Mouse (Mus musculus) thymus, postnatal 25 days (tissue): ENCODE measurements around the gene Hist1h2bb.

Source experiments
- DNase-seq: peaks from one replicate; pipeline ENCODE4 v3.0.0; 2022

Hist1h2bb gene

DNA sequence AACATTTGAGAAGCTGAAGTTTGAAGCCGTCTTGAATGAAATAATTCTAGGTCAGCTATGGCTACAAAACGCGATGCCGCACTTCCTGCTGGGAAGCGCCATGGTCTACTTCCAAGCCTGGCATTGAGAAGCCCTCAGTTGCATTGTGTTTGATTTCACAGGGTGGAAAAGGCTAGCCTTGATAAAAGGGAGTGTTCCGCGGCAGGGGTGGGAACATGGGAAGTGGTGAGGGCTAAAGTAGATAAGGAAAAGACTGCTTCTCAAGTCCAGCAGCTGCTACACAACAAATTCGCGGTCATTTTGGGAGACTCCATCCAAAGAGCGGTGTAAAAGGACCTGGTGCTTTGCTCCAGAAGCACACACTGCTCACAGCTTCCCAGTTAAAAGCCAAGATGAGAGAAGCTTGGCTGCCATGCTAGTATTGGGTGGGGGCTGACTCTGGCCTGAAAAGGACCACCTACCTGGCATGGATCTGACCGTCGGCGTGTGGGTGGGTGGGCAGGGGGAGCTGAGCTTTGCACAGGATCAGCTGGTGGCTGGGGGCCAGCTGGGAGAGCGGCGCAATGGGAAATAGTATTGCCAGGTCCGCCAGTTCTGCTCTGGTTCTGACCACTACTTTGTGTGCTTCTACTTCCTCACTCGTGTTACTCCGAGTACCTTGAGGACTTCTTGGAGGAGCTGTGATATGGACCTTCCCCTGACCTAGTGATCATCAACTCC is 17.9 kb upstream of the Hist1h2bb start:
- DNase-seq: no peak

DNA sequence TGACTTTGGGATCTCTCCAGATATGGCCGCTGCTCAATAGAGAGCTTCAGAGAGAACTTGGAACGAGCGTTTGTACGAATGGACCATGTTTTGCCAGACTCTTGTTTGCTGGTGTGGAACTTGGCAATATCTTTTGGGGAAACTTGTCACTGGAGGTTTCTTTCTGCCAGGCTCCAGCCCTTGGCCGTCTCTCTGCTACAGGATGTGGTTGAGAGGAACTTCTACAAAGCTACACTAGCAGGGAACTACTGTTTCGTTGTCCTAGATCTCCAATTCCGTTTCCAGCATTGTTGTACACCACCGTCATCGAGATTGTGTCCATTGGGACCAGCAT is 17.4 kb upstream of the Hist1h2bb start:
- DNase-seq: peak; percentile 46

DNA sequence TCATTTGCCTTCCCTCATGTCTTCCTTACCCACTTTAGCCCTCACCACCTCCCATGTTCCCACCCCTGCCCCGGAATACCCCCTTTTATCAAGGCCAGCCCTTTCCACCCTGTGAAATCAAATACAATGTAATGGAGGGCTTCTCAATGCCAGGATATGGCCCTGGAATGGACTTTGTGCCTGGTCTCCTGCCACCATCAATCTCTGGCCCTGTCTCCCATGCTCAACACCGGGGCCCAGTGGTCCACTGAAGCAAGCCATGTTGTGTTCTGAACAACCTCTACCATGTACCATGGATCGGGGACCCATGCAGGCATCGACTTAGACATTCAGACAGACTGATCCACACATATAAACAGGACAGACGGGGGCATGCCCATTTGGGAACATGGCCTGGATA is 16.8 kb upstream of the Hist1h2bb start:
- DNase-seq: no peak

DNA sequence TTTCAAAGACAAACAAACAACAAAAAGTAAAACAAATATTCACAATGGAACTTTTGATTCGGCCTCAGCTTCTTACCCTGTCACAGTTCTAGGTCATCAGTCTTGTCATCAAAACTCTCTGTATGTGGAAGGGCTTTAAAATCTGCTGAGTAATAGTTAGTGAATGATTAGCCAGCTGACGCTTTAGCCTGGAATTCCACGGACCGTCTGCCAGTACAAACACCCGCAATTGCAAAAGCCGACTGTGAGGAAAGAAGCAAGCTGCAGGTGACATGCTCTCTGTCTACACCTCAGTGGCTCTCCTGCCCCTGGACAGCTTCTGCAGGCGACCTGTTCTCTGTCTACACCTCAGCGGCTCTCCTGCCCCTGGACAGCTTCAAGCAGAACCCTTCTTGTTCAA is 16.1 kb upstream of the Hist1h2bb start:
- no peak for DNase-seq

DNA sequence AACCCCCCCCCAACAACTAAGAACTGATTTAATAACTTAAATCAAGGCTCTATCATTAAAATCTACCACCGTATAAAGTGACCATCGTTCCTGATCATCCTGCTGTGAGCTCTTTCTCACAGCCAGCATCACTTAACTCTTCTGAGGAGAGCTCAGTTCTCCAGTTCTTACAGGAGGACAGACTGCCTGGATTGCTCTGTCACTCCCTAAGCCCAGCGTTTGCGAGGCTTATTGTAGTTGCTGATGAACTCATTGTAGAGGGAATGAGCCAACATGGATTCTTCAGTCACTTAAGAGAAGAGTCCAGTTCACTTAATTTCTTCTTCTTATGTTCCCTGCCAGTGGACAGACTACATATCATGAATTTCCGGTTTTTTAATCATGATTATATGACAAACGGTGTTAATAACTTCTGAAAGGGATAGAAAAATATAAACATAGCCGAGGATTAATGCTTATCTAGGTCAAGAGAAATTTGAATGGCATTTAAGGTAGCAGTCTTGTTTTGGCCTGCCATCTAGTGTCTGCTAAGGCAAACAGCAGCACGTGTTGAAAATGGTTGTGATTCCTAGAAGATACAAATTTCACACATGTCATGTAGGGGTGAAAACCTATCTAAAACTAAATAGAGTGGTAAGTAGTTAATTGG is 14.3 kb upstream of the Hist1h2bb start:
- peak; percentile 35 for DNase-seq

DNA sequence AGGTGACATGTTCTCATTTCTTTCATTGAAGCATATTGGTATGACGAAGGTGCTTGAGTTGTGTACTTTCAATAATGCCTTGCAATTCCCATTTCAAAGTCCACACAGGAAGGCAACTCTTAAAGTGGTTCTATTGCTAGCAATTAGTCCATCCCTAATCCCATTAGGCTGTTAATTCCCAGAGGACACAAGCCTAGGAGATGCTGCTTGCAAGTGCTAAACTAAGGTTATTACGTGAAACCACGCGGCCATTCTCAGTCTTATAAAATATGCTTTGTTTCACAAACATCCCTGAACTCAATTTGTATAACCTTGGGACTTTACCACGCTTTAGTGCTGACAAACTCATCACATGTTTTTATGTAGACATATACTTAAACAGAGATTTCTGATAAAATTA is 9.4 kb upstream of the Hist1h2bb start:
- no peak for DNase-seq

DNA sequence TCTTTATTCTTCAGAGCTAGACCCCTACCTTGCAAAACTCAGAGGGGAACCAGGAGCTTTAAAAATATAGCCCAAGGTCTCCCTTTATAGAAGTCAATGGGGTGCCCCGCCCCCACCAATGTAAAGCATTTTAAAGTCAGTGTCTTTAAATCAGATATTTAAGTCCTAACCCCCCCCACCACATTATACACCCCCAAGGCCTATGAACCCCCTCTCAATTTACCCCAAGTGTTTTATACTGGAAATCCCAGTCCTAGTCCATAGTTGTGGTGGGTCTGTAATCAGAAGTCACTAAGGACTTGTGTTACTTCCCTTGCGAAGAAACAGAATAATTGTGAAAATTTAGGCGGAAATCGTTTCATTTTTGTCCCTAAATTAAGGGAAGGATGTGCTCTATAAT is 8.5 kb upstream of the Hist1h2bb start:
- DNase-seq: peak; percentile 49

DNA sequence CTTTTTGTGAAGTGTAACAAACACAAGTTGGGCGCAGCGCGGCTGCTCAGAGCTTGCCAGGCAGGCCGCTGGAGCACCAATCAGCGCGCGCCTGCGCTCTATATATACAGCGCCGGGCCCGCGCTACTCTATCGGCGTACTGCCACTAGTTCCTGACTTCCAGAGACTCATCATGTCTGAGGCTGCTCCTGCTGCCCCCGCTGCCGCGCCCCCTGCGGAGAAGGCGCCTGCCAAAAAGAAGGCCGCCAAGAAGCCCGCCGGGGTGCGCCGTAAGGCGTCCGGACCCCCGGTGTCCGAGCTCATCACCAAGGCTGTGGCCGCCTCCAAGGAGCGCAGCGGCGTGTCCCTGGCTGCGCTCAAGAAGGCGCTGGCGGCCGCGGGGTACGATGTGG is 7.9 kb upstream of the Hist1h2bb start, which contains the start of gene Hist1h1c:
TSS of gene Hist1h1c (plus strand) at position 132 of the 392 bp plus-strand sequence.
- peak; percentile 97 for DNase-seq

DNA sequence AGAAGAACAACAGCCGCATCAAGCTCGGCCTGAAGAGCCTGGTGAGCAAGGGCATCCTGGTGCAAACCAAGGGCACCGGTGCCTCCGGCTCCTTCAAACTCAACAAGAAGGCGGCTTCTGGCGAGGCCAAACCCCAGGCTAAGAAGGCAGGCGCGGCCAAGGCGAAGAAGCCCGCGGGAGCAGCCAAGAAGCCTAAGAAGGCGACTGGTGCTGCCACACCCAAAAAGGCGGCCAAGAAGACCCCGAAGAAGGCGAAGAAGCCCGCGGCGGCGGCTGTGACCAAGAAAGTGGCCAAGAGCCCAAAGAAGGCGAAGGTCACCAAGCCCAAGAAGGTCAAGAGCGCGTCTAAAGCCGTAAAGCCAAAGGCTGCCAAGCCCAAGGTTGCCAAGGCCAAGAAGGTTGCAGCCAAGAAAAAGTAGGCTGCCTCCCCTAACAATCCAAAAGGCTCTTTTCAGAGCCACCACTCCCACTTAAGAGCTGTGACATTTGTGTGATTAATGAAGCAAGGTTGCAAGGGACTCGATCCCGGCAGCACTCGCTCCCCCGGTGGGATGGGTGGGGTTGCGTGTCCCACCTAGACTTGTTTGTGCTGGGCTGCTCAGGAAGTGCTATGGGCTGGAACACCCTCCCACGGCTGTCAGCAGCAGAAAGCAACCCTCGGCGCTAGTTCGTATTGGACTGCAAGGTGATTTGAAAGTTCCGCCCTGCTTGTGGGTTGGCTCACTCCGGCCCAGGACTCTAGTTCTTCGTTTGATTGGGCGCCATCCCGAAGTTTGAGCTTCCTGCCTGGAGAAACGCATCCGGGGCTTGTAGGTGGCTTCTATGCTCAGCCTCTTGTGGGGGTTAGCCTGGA is 7.2 kb upstream of the Hist1h2bb start:
- peak; percentile 88 for DNase-seq

DNA sequence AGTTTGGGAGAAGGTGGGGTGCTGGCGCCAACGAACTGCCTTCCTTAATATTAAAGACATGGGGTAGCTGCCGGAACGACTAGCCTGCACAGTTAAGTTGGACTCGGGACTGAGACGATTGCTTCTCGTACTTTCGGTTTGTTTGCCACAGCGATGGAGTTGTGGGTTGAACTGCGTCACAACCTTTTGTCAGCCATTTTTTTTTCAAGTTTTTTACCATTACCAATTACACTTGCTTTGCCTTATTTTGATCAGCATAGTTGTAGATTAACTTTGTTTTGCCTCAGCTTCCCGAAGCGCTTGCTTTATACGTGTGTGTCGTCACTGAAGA is 6.6 kb upstream of the Hist1h2bb start:
- DNase-seq: no peak

DNA sequence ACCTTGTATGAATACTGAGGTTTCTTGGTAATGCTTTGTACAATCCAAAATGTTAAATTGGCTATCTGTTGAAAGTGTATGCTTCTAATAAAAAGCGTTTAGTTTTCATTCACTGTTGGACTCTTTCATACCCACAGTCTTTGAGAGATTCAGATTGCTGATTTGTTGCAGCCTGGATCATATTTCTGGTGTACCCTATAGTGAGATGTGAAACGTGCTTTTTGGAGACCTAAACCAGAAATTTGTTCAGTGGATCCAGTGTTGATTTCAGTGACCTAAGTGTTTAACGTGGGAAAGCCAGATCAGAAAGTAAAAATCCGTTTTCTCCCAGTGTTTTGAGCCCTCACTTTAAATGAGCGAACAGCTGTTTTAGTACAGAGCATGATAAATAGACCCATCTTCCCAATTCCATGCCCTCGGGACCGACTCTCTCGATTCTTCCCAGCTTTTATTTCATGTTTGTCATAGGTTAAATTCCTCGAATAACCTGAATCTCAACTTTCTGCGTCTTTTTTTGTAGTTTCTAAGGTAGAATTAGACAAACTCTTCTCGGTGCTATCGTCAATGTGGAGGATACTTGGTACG is 6.2 kb upstream of the Hist1h2bb start:
- DNase-seq: no peak

DNA sequence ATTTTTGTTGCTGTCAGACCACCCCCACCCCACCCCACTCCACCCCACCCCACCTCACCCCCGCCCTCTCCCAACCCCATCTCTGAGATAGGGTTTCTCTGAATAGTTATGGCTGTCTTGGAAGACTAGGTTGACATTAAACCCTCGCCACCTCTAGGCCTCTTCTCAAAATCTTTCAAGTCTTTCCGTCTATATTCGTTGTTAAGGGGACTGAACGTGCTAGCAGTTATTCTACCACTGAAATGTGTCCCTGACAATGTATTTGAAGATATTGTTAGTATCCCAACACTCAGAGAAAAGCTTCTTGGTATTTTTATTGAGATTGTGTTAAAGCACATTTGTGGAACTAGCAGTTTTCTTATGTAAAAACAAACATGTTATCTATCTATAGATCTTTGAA is 5.6 kb upstream of the Hist1h2bb start:
- no peak for DNase-seq

DNA sequence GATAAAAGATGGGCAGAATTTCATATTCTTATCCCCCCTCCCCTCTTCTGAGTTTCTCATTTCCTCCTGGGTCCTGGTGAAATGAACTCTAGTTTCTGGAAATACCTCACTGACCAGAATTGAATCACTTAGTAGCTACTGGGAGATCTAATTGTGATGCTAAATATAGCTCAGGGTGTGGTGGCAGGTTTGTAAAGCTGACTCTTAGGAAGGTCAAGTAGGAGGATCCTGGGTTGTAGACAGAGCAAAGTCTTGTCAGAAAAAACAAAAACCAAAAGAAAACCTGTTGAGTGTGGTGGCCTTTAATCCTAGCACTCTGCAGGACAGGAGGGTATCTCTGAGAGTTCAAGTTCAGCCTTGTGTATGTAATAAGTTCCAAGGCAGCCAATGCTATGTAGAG is 4.5 kb upstream of the Hist1h2bb start:
- DNase-seq: no peak

DNA sequence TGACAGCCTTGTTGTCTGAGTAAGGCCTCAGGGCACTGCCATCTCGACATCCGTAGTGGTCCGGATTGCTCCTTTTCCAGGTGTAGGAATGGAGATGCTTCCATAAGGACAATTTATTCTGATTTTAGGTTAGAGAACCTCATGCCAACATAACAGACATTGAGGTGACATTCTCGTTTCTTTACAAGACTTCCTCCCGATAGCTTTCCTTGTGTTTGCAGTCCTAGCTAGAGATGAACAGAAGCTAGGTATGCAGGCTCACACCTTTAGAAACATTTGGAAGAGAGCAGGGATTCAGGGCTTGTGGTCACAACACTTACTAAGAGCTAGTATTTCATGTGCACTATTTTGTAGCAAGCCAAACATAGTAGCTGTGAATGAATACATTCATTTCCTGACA is 3.3 kb upstream of the Hist1h2bb start:
- DNase-seq: no peak

DNA sequence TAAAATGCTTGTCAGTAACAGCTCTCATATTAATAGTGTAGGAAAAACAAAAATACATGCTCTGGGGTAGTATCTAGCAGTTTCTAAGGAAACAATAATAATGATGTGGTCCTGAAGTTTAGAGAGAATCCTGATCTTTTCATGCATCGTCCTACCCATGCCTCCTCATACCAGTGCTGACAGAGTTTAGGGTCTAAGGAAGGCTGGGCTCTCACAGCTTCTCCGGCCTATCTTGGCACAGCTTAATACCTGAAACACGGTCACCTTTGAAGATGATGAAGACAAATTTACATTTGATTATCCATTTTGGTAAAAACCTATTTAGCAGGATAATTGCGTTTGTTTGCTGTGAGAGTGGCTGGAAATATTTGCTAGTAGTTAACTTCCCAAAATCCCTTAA is 2.6 kb upstream of the Hist1h2bb start:
- no peak for DNase-seq

DNA sequence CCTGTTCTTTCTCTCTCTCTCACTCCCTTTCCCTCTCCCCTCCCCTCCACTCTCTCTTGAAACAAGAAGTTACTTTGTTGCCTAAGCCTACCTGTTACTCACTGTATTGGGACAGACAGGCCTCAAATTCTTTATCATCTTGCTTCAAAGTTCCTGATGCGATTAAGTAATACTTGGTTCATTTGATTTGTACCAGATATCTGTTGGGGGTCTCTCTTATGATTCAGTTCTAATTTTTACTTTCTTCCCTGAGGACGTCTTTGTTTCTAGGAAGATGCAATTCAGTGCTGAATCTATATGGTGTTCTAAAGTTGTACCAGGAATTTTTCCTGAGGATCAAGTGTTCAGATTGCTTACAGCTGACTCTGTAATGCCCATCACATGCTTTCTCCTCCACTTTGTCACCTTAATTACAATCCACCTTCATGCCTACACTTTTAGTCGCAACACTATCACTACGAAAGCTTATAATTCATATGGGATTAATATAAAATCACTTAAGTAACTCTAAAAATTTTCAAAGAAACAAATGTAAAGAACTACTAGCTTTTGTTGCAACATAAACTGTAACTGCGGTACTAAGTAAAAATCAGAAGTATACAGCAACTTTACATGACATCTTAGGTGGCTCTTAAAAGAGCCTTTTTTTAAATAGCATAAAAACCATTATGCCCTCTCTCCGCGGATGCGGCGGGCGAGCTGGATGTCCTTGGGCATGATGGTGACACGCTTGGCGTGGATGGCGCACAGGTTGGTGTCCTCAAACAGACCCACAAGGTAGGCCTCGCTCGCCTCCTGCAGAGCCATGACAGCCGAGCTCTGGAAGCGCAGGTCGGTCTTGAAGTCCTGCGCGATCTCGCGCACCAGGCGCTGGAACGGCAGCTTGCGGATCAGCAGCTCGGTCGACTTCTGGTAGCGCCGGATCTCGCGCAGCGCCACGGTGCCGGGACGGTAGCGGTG is 1.8 kb upstream of the Hist1h2bb start:
- DNase-seq: peak; percentile 34

DNA sequence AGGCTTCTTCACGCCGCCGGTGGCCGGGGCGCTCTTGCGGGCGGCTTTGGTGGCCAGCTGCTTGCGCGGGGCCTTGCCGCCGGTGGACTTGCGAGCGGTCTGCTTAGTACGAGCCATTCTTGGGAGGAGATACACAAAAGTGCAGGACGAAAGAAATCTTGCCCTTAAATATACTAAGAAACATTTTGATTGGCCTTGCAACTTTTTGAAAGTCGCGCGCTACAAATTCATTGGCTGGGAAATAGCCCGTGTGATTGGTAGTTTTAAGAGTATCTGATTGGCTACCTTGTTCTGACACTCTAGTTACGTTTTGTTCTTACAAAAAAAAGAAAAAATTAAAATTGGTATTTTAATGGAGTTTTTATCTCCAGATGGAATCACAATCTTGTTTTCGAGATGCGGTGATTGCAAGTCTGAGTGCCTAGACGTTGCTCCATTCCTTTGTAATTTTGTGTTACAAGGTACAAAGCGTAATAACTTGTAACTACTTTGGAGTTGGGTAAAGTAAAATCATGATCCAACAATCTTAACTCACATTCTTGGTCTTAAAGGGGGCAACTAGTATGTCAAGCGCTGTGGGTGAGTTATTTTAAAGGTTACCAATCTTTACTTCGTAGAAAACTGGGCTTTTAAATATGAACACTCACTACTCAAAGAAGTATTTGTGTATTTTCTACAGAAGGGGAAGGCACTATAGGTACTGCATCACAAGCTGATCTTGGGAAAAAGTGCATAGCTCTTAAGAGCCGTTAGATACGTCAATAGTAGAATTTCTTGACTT is 963 bp upstream of the Hist1h2bb start, which contains the start of gene Hist1h3c:
TSS of gene Hist1h3c (minus strand) at position 222 of the 781 bp plus-strand sequence.
- peak; percentile 86 for DNase-seq

DNA sequence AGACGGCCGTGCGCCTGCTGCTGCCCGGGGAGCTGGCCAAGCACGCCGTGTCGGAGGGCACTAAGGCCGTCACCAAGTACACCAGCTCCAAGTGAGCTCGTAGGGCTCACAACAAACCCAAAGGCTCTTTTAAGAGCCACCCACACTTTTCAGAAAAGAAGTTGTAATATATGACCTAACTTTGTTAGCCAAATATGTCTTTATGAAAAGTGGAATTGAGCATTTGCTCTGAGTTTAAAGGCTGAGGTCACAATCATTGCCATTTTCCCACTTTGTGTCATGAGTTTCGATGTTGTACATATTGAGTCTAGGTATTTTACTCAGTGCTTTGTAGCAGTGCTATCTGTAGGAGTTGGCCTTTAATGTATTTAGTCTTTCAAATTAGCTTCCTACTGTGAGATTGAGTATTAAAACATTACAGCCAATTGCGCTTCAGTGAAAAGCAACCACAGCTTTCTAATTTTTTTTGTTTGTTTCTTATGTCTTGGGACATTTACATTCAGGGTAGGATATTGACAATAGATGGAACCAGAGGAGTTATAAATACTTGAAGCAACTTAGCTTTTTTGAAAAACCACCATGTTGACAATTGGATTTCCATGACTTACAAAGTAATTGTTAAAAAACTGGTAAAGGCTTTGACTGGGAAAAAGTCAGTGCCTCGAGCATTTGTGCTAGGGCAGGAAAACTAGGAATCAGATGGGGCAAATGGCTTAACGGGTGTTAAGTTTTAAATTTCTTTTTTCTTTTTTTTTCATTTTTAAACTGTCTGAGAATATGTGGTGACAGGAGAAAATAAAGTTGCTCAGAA is 752 bp downstream of the Hist1h2bb start:
- DNase-seq: no peak

DNA sequence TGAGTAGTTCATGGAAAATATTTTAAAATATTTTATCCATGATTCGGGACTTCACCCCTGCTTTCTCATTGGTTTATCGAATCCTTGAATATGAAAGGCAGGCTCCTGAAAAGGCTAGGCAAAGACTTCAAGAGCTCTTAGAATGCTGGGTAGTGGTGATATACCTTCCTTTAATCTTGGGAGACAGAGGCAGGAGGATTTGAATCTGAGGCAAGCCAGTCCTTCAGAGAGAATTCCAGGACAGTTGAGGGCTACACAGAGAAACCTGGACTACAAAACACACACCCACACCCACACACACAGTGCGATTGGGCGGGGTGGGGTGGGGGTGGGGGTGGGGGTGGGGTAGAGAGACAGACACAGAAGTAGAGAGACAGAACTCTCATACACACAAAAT is 1.4 kb downstream of the Hist1h2bb start:
- DNase-seq: no peak

DNA sequence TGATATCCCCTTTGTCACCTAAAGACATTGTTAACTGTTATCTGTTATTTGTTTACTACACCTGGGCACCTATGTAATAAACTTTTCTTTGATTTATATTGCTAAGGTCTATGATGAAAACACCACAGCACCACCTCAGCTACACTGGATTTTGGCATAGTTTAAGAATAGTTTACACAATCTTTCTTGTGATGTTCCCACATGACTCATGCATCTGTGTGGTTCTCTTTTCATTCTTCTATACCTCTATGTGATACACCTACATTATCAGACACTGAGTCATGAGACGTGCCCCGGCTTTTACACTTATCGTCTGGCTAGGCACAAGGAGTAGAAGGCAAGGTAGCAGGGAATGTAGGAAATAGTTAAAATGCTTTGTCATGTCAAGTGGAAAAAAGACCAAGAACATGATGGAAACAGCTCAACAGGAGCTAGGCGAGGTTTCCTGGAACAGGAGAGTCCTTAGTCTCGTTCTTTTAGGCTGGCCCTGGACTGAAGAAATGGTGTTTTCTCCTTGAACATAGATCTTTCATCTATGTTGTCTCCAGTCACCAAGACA is 3.1 kb downstream of the Hist1h2bb start:
- DNase-seq: no peak
